Comparison of ENCODE assay signal across 23 mouse cellular contexts in genomic region chr12:12928239-12928638, GRCm38 (mm10).
"Had no signal": no experiment of that assay in that cellular context is flagged by ENCODE, and none has a peak within 500 bp of the region (broad histone marks: within the 10 kb centered on the region; RNA-seq: fewer than 3 reads in every experiment).

No protein-coding gene starts in this region.

- H3K9ac ChIP-seq: limb, embryonic 13.5 days; liver, embryonic 12.5 days; liver, embryonic 15.5 days; lung, embryonic 15.5 days had no signal

- ATAC-seq: liver, embryonic 12.5 days had no signal

- H3K4me3 ChIP-seq: layer of hippocampus, adult 2 months; limb, embryonic 10.5 days; limb, embryonic 13.5 days; liver, embryonic 12.5 days; liver, embryonic 15.5 days; lung, embryonic 15.5 days; megakaryocyte, embryonic 14.5 days; midbrain, embryonic 10.5 days had no signal

- H3K27me3 ChIP-seq: limb, embryonic 13.5 days; liver, embryonic 12.5 days; liver, embryonic 15.5 days; lung, embryonic 15.5 days had no signal

- H3K36me3 ChIP-seq: limb, embryonic 10.5 days; limb, embryonic 13.5 days; liver, embryonic 12.5 days; liver, embryonic 15.5 days; lung, embryonic 15.5 days; midbrain, embryonic 10.5 days had no signal

- DNase-seq: kidney, adult 18-20 months; kidney, postnatal 14 days; layer of hippocampus, adult 9-11 months; liver; lung, adult 18-20 months; lung, postnatal 10 days; lung, postnatal 36 days; midbrain, embryonic 14.5 days; right cerebral cortex, adult 18-20 months; right cerebral cortex, postnatal 14 days; right cerebral cortex, postnatal 4 days; thymus, adult 2 months; thymus, postnatal 14 days; thymus, postnatal 4 days had no signal

- H3K4me1 ChIP-seq: liver, embryonic 12.5 days; liver, embryonic 15.5 days; lung, embryonic 15.5 days had no signal

- H3K4me2 ChIP-seq: limb, embryonic 13.5 days; liver, embryonic 12.5 days; liver, embryonic 15.5 days; lung, embryonic 15.5 days had no signal

- H3K9me3 ChIP-seq: limb, embryonic 10.5 days; limb, embryonic 13.5 days; liver, embryonic 12.5 days; liver, embryonic 15.5 days; lung, embryonic 15.5 days; midbrain, embryonic 10.5 days had no signal

- H3K27ac ChIP-seq: layer of hippocampus, adult 2 months; limb, embryonic 10.5 days; limb, embryonic 13.5 days; liver, embryonic 12.5 days; liver, embryonic 15.5 days; lung, embryonic 15.5 days; stomach, postnatal 0 days had no signal
